Mouse (Mus musculus) kidney, adult 2 months (tissue): ENCODE data around the gene Scaper. TPM values are rescaled to one million over a fixed set of nuclear protein-coding genes. Genes with fewer than 3 reads are reported as not detected.
A peak's percentile ranks its signal among the peaks of the same experiment; 100 is the strongest.

ENCODE experiments used
- DNase-seq: peaks from one replicate; pipeline ENCODE4 v3.0.0; 2021
- H3K27ac ChIP-seq: fragments of 200-500 bp; 2 replicates; pipeline ENCODE4 v1.5.1; 2012; ENCODE audit warnings: low read depth, low read length, control low read depth, inconsistent platforms; ENCODE audit not compliant: insufficient read depth
- H3K27me3 ChIP-seq: fragments of 200-500 bp; replicated peaks from 2 replicates; pipeline ENCODE4 v1.6.1; 2012; ENCODE audit warnings: mild to moderate bottlenecking, moderate library complexity, low read length, inconsistent platforms; ENCODE audit not compliant: control insufficient read depth, insufficient read depth
- H3K36me3 ChIP-seq: fragments of 200-500 bp; 2 replicates; pipeline ENCODE4 v1.6.1; 2012; ENCODE audit warnings: mild to moderate bottlenecking, moderate library complexity, low read length, inconsistent platforms; ENCODE audit not compliant: control insufficient read depth, insufficient read depth
- H3K4me1 ChIP-seq: fragments of 200-500 bp; 2 replicates; pipeline ENCODE4 v1.6.1; 2011; ENCODE audit warnings: low read length; ENCODE audit not compliant: control insufficient read depth, insufficient read depth
- H3K4me3 ChIP-seq: fragments of 200-500 bp; 2 replicates; pipeline ENCODE4 v1.5.1; 2011; ENCODE audit warnings: mild to moderate bottlenecking, low read depth, low read length, control low read depth; ENCODE audit not compliant: insufficient read depth
- CTCF ChIP-seq: fragments of 200-500 bp; conservative IDR thresholded peaks from 2 replicates; pipeline ENCODE4 v1.5.1; 2011; ENCODE audit warnings: low read depth, mild to moderate bottlenecking, control low read depth, low read length, moderate library complexity, mixed read lengths; ENCODE audit not compliant: insufficient read depth, insufficient read length
- POLR2A ChIP-seq: fragments of 200-500 bp; IDR thresholded peaks from one replicate; pipeline ENCODE4 v1.6.1; 2011; ENCODE audit warnings: low read depth, low read length, control low read depth
- WGBS: fragments of 180-500 bp; shearing (Covaris S2); methylation state at CpG from one replicate; pipeline ENCODE4 v1.1.7; 2018; 5-methylcytosine and 5-hydroxymethylcytosine counted together
- polyA plus RNA-seq: library from polyadenylated mRNA; depleted of rRNA; stranded (reverse); fragments of >200 nt; gene quantifications from 2 replicates; pipeline ENCODE4 v1.2.3, GENCODE M21; 2012

Scaper gene
- polyA plus RNA-seq, 1 experiment: 4.1 TPM

- TF ChIP-seq POLR2A: no peak
- Histone ChIP-seq H3K27ac (no peak overlapping the region), H3K4me3 (no peak overlapping the region), H3K4me1 (0 out of 2 replicates have a peak, but pooled peaks cover 3% of the 10 kb centered on the region), H3K27me3 (peaks cover 30% of the 10 kb centered on the region), H3K36me3 (no peaks in the 10 kb centered on the region)
- peak; percentile 19 for DNase-seq
- WGBS: 8% methylated on average over 12 of the region's 12 CpGs
These were observed 397.5 kb downstream of the Scaper start for GRCm38 (mm10) chr9:55540391-55540770.

GRCm38 (mm10) chr9:55539661-55540390, 398.1 kb downstream of the Scaper start:
- Histone ChIP-seq H3K4me3 (no peak overlapping the region), H3K27ac (no peak overlapping the region), H3K36me3 (no peaks in the 10 kb centered on the region), H3K27me3 (peaks cover 30% of the 10 kb centered on the region), H3K4me1 (0 out of 2 replicates have a peak, but pooled peaks cover 3% of the 10 kb centered on the region)
- DNase-seq: peak; percentile 17
- TF ChIP-seq CTCF (no peak), POLR2A (no peak)
- WGBS: 5% methylated on average over 31 of the region's 31 CpGs

GRCm38 (mm10) chr9:55539006-55539405, 398.9 kb downstream of the Scaper start:
- Histone ChIP-seq H3K27ac (no peak overlapping the region), H3K36me3 (no peaks in the 10 kb centered on the region), H3K4me3 (no peak overlapping the region), H3K27me3 (peaks cover 28% of the 10 kb centered on the region), H3K4me1 (0 out of 2 replicates have a peak, but pooled peaks cover 3% of the 10 kb centered on the region)
- 11% methylated on average over 1 of the region's 1 CpGs for WGBS
- no peak for DNase-seq
- no peak for TF ChIP-seq CTCF
- TF ChIP-seq POLR2A: no peak

- Histone ChIP-seq H3K4me1 (no peaks in the 10 kb centered on the region), H3K4me3 (no peak within 1 kb of the TSS), H3K27me3 (peaks cover 26% of the 10 kb centered on the region), H3K27ac (no peak within 1 kb of the TSS), H3K36me3 (no peaks in the 10 kb centered on the region)
- TF ChIP-seq CTCF (no peak), POLR2A (no peak)
- no peak for DNase-seq
- 22% methylated on average over 4 of the region's 4 CpGs for WGBS
These were observed 399.5 kb downstream of the Scaper start, which contains the start of gene Isl2 for GRCm38 (mm10) chr9:55538377-55538776. Gene Isl2, plus strand, starts transcription at chr9:55538672.

- no peaks in the 10 kb centered on the region for H3K4me1 ChIP-seq
- WGBS: 5% methylated on average over 3 of the region's 3 CpGs
- TF ChIP-seq CTCF (peak; percentile 82), POLR2A (no peak)
- H3K27me3 ChIP-seq: peaks cover 11% of the 10 kb centered on the region
- peak; percentile 60 for DNase-seq
- no peaks in the 10 kb centered on the region for H3K36me3 ChIP-seq
- no peak overlapping the region for H3K27ac ChIP-seq
- H3K4me3 ChIP-seq: no peak overlapping the region
These were observed 402.0 kb downstream of the Scaper start for GRCm38 (mm10) chr9:55535907-55536306.

- 60% methylated on average over 4 of the region's 4 CpGs for WGBS
- H3K27me3 ChIP-seq: no peaks in the 10 kb centered on the region
- peak; percentile 19 for DNase-seq
- TF ChIP-seq CTCF (peak; percentile 65), POLR2A (no peak)
- H3K4me1 ChIP-seq: no peaks in the 10 kb centered on the region
- no peaks in the 10 kb centered on the region for H3K36me3 ChIP-seq
- no peak overlapping the region for H3K4me3 ChIP-seq
- H3K27ac ChIP-seq: no peak overlapping the region
These were observed 412.2 kb downstream of the Scaper start for GRCm38 (mm10) chr9:55525716-55526115.

- TF ChIP-seq POLR2A: no peak
- TF ChIP-seq CTCF: no peak
- WGBS: under 1% methylated on average over 47 of the region's 47 CpGs
- Histone ChIP-seq H3K4me3 (peak within 1 kb of the TSS; percentile 89), H3K4me1 (peaks cover 5% of the 10 kb centered on the region; the same call in 1 of the 2 replicates), H3K27ac (peak within 1 kb of the TSS; percentile 84), H3K27me3 (no peaks in the 10 kb centered on the region), H3K36me3 (no peaks in the 10 kb centered on the region)
- peak; percentile 99 for DNase-seq
These were observed 425.8 kb downstream of the Scaper start, which contains the start of gene Etfa for GRCm38 (mm10) chr9:55512027-55512543. Gene Etfa, minus strand, starts transcription at chr9:55512243.
